Mouse (Mus musculus) C2C12 (cell line): ENCODE results near the gene Aatf.

Experiments used
- CEBPB ChIP-seq: IDR thresholded peaks from one replicate; pipeline ENCODE4 v1.6.1; 2011; ENCODE audit warnings: low read depth, mild to moderate bottlenecking, control low read depth, moderate library complexity
- CTCF ChIP-seq: IDR thresholded peaks from one replicate; pipeline ENCODE4 v1.5.1; 2011; ENCODE audit not compliant: control insufficient read depth, insufficient read depth, insufficient read length
- FOSL1 ChIP-seq: IDR thresholded peaks from one replicate; pipeline ENCODE4 v1.8.0; 2011; ENCODE audit warnings: mild to moderate bottlenecking, low read length; ENCODE audit not compliant: poor library complexity, insufficient read depth, severe bottlenecking
- MAX ChIP-seq: IDR thresholded peaks from one replicate; pipeline ENCODE4 v1.6.1; 2011; ENCODE audit warnings: mild to moderate bottlenecking, control low read depth
- MYOD1 ChIP-seq: IDR thresholded peaks from one replicate; pipeline ENCODE4 v1.6.1; 2011; ENCODE audit warnings: low read depth; ENCODE audit not compliant: control insufficient read depth, insufficient read length
- MYOG ChIP-seq: IDR thresholded peaks from one replicate; pipeline ENCODE4 v1.6.1; 2011; ENCODE audit not compliant: control insufficient read depth, insufficient read length; ENCODE audit errors: extremely low read depth
- USF1 ChIP-seq: IDR thresholded peaks from one replicate; pipeline ENCODE4 v1.6.1; 2011; ENCODE audit warnings: low read depth, mild to moderate bottlenecking, control low read depth, moderate library complexity

- TF ChIP-seq CTCF = no peak
- no peak for TF ChIP-seq CEBPB
- TF ChIP-seq MYOG = no peak
- TF ChIP-seq USF1 = no peak
- no peak for TF ChIP-seq MAX
- no peak for TF ChIP-seq MYOD1
- no peak for TF ChIP-seq FOSL1
Observed at GRCm38 (mm10) chr11:84430336-84430735, 83.0 kb downstream of the Aatf start.
